Mouse (Mus musculus) urinary bladder, postnatal 36 days (tissue): ENCODE measurements around the gene Lrrc41.
A peak's percentile ranks its signal among the peaks of the same experiment; 100 is the strongest.

ENCODE experiments used
- DNase-seq, 2 experiments: peaks; one replicate each; pipeline ENCODE4 v3.0.0; 2022; ENCODE audit warnings: low spot score in 2 of 2, mixed read lengths in 1 of 2

Gene Lrrc41

DNA sequence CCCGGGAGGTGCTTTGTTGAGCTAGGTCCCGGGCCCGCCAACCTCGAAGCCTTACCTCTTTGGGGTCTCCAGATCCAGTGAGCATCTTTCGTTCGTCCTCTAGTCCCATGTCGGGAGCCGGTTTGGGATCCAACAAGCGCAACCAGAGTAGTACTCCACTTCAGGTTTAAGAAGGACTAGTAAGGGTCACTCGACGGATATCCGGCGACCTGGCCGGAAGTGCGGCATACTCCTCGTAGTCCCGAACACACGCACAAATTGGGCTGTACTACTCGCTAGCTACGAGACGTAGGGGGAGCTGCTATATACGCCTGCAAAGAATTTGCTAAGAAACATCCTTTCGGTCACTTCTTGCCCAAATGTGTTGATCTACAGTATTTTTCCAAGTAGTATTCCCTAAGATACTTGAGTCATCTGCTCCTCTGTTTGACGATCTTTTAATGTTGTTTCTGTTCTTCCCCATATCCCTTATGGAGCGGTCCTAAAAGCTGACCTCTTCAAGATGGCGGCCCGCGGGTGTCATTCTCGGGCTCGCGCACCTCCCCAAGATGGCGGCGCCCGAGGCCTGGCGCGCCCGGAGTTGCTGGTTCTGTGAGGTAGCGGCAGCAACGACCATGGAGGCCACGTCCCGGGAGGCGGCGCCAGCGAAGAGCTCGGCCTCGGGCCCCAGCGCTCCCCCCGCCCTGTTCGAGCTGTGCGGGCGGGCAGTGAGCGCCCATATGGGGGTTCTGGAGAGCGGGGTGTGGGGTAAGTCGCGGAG lies at the start of gene Lrrc41, which contains the start of gene Uqcrh:
Lrrc41 (plus strand) TSS at position 409 of the 760 bp plus-strand sequence.
Uqcrh (minus strand) TSS at position 211 of the 760 bp plus-strand sequence.
- peak; percentile 89 to 95 for DNase-seq

DNA sequence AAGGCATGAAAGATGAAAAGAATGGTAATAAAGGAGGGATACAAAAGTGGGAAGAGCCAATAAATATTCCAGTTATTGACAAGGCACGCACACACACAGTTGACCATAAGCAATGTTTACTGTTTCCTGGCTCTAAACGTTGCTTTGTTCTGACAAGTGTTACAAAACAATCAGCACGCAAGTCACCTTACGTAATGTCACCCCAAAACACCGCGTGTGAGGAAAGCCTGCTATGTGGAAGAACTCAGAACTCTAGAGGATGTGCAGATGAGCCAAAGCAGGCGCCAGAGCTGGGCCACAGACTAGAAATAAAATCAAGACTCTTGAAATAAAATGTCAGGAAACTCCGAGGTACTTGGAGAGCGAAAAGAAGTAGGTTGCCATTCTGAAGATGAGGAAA lies 42.2 kb upstream of the Lrrc41 start:
- DNase-seq = no peak

DNA sequence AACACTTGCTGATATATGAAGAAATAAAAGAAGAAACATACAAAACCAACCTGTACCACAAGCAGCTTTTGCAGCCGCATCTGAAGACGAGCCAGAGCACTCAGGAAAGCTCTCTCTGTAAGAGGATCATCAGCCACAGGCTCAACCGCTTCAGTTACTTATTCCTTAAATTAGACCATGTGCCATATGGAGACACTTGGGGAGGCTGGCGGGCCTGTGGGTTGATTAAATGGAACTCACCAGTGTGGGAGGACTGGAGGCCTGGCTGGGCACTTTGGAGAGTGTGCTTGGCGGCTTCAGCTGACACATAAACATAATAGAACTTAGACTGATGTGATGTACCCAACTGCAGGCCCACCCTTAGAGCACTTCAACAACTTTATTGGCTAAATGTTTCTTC lies 41.7 kb upstream of the Lrrc41 start:
- no peak for DNase-seq

DNA sequence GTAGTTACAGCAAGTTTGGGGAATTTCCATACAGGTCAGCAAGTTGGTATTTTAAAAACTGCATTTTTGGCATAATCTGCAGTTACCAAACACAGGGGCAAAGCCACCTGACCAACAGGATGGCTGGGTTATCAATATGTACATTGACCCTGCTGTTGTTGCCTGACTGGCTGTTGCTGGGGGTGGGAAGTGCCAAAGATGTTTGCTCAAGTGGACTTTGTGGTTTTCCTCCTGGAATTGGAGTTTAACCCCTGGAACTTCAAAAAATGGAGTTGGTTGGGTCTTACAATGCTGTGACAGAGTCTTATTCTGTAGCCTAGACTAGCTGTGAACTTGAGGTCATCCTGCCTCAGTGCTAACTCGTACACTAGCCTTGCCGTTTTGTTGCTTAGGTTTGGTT lies 34.6 kb upstream of the Lrrc41 start:
- no peak for DNase-seq

DNA sequence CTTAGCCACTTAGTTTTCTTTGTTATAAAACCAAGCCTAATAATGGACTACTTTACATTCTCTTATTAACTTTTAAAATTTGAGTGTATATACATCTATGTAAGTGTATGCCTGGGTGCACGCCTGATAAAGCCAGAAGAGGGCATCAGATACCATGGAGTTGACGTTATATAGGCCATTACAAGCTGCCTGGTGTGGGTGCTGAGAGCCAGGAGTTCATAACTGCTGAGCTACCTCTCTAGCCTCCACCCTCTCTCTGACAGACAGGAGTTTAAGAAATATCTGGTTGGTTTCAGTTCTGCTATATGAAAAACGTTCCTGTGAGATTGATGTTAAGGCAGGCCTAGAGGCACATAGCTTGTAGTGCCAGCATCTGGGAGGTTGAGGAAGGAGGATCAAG lies 32.9 kb upstream of the Lrrc41 start:
- DNase-seq = no peak

DNA sequence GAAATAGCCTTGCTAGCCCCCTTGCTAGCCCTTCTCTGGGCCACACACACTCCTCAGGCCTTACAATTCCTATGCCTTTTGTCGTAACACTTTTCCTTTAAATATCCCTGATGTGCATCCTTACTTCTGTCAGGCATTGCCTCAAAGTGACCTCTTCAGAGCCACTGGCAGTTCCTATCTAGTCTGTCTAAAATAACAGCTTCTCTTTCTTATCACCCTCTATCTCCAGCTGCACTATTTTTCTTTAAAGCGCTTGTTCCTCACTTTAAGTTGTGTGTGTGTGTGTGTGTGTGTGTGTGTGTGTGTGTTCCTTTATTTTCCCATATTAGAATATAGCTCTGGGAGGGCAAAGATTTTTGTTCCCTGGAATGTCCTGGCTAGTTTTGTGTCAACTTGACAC lies 28.5 kb upstream of the Lrrc41 start:
- no peak for DNase-seq

DNA sequence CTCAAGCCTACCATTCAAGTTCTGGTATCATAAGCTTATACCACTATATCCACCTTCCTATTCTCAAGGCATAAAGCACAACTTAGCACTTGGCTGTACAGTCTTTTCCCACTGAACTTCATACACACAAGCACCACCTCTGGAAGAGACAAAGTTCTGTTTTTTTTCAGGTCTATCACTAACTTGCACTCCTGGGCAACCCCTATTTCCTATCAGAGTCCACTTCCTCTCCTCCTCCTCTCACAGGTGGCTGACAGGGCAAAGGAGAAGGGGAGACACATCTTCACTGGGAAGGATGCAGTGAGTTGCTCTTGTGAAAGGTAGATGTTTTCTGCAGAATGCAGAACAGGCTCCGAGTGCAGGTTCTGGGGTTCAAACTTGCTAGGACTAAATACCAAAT lies 27.4 kb upstream of the Lrrc41 start:
- no peak for DNase-seq

DNA sequence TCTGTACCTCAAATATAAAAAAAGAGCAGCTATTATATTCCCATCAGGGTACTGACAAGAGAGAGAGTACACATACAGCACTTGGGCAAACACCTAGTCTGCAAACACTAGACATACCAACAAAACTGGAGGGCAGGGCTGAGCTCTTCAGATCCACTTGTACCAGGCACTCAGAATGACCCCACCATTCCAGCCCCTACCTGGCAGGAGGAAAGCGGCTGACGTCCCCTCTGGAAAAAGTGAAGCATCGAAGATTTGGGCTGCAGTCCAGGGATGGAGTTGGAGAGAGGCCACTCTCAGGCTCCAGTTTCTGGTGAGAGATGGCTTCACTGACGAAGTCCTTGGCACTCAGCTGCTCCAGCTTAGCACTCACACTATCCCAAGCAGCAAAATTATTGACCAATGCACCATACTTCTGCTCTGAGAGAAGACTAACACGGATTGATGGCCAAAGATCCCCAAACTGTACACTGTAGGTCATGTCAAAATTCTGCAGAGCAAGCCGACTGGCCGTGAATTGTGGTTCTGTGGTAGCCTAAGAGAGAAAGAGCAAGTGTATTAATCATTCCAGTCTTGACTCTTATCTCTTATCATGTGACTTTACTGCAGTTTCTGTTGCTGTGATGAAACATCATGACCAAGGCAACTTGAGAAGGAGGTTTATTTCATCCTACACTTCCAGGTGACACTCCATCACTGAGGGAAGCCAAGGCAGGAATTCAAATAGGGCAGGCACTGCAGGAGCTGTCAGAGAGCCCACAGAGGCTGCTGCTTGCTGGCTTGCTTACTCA lies 26.7 kb upstream of the Lrrc41 start:
- DNase-seq = peak in 1 of 2 experiments; percentile 7

DNA sequence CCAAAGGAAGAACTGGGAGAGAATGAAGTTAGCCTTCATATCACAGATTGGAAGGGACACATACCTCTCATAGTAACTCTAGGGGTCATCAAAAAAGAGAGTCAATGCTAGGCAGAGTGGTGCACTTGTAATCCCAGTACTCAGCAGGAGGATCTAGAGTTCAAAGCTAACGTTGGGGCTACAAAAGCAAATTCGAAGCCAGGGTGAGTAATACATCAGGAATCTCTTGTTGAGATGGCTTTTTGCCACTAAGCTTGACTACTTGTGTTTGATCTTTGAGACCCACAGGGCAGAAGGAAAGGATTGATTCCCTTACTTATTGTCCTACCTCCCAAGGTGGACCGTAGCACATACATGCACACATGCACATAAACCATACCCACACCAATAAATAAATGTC lies 25.9 kb upstream of the Lrrc41 start:
- DNase-seq = no peak

DNA sequence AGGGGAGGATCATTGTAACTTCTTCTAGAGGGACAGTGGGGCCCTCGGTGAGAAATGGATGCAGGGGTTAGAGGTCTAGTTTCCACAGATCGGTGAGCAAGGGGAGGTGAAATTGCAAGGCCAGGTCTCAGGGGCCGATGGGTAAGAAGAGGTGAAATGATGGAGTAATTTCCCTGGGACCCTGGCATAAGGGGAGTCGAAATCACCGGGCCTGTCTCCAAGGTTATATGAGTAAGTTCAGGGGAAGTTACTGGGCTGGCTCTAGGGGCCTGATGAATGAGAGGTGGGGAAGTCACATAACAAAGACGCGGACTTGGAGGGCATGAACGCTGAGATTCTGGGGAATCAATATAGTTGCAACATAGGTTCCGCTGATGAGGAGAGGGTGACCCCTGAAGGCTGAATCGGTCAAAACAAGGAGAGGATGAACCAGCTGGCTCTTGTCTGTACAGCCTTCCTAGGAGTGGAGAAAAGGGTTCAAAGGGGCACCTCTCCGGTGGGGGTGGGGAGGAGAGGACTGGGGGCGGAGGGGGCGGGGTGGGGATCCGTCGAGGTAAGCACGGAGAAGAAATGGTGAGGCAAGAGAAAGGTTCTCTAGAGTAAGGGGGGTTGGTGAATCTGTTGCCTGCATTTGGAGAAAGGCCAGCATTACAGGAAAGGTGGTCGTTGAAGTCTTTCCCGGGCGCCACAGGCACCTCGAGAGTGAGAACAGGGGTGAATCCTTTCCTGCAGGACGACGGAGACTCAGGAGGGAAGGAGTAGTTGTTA lies 22.4 kb upstream of the Lrrc41 start:
- DNase-seq = peak in 1 of 2 experiments; percentile 24

DNA sequence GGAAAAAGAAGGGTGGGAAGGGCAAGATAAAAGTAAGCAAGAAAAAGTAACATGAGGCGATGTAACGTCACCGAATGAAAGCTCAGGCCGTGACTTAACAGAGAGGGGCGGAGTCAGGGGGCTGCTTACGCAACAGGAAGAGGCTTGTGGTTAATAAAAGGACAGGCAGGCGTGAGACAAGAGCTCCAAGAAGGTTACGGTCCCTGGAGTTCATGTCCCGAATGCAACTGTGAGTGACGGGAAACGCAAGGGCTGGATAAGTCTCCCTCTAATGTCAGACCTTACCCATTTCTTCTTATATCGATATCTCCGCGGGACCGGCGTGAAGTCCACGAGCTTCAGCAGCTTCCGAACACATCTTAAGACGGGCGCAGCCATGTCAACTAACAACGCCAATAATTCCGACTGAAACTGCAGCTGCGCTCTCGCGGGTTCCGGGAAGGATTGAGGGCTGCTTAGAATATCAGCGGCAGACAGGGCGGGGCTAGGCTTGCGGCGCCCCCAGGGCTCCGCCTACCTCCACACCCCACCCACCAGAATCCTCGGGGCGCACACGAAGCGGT lies 21.6 kb upstream of the Lrrc41 start, which contains the start of gene Nsun4:
Nsun4 (minus strand) TSS at position 478 of the 563 bp plus-strand sequence.
- peak; percentile 84 to 91 for DNase-seq

DNA sequence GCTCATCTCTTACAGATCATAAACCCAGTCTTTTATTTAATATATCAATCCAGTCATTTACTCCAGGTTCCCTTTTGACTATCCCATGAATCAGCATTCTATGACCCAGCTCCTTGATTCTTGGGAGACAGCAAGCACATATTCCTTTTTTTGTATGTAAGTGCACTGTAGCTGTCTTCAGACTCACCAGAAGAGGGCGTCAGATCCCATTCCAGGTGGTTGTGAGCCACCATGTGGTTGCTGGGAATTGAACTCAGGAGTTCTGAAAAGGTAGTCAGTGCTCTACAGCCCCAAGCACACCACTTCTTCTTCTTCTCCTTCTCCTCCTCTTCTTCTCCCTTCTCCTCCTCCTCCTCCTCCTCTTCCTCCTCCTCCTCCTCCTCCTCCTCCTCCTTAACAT lies 17.5 kb upstream of the Lrrc41 start:
- no peak for DNase-seq

DNA sequence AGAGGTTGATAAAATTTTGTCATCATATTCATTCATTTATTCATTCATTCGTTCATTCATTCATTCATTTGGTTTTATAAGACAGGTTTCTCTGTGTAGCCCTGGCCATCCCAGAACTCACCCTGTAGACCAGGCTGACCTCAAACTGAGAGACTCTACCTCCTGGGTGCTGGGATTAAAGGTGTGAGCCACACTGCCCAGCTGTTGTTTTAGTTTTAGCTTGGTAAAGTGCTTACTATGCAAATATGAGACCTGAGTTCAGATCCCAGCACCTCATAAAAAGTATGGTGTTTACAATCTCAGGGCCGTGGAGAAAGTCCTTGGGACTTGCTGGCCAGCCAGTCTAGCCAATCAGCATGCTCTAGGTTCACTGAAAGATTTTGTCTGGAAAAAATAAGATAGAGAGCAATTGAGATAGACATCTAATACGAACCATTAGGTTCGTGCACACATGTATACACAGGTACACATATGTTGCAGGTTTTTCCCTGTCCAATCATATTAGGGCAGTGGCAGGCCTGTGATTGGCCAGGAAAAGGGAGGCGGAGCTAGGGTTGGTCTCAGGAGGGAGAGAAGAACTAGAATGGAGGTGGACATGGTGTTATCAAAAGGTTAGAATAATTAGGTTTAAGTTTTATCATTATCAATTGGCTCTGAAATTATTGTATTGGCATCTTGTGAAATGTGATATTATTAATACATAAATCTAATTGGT lies 15.9 kb upstream of the Lrrc41 start:
- no peak for DNase-seq

DNA sequence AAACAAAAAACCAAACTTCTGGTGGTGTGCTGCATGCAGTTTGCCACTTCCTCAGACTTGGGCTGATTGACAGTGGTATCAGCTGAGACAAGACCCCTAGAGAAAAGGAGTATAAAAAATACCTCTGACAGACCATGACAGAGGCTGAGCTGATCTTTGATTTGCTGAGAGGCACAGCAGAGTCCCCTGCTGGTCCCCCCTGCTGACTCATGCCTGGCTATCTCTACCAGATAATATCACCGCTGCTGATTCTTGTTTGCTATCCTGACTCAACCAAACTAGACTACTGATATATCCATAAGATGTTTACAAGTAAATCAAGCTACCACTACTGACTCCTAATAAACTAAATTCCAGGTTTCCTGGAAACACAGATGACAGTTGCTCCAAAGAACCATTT lies 11.2 kb upstream of the Lrrc41 start:
- no peak for DNase-seq

DNA sequence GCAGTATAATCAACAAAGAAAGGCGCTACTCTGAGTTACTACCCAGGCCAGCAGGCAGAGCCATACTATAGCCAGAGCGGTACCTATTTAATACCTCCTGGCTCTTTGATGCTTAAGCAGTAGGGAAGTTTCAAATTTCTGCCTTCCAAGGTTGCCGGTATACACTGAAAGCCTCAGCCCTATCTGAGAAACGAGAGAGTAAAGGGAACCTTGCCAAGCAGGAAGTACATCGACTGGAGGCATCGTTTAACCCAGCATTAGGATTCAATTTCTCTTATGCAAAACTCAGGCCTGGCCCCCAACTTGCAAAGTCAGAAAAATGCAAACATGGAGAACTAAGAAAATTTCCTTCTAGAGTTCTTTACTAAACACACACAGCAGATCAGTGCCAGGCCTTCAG lies 5.0 kb upstream of the Lrrc41 start:
- DNase-seq = no peak

DNA sequence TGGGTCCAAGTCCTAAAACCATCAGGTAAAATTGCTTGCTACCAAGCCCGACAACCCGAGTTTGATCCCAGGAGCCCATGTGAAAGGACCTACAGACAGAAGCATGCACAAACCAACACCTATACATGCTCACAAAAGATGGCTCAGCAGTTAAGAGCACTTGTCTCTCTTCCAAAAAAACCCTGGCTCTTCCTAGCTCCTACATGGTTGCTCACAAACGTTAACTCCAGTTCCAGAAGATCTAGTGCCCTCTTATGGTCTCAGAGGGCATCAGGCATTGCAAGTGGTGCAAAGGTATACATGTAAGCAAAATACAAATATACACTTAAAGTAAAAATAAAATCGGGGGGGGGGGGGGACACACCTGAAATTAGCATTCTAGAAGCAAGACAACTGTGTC lies 1.9 kb upstream of the Lrrc41 start:
- no peak for DNase-seq

DNA sequence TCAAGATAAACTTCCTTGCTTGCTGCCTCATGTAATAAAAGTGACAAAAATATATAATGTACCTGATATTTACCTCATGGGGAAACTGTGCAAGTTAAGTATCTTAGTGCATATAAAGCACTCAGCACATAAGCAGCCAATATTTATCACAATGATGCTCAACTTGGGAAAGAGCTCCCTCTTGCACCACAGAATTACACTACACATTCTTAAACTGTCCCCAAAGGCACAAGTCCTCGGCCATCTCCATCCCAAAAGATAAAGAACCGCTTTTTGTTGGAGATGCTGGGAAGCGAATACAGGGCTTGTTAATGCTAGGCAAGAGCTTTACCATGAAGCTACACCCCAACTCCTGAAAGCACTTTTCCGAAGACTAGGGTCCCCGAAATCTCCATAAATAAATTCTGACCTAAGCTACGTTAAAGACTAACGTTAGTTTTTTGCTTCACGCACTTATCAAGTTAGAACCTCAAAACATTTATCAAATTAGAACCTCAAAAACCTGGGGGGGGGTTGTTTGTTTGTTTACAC lies 859 bp upstream of the Lrrc41 start:
- DNase-seq = no peak

DNA sequence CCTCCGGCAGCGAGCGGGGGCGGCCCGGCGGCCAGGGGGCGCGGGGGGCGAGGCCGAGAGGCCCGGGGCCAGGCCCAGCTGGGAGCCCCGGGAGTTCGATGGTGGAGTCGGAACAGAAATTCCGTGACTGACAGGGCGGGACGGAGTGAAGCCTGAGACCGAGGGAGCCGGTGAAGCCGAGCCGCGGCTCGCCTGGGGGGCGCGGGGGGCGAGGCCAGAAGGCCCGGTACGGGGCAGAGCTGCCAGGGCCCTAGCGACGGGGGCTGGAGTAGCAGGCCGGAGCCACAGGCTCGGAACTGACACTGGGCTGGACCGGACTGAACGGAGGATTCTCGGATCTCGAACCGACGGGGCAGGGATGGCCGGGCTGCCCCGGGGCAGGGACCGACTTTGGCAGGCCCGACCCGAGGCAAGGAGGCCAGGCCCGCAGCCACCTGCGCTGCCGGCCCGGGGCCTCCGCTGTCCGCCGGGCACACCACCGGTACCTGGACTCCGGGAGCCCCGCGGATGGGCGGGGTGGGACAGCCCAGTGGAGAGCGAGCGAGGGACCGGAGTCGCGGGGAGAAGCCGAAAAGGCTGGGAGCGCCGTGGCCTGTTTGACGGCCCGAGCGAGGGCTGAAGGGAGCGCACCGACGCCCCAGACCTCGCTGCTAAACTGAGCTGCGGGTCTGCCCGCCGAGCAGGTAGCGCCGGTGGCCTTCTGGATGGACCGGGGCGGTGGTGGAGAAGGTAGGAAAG lies 731 bp downstream of the Lrrc41 start:
- DNase-seq = peak; percentile 64 to 68

DNA sequence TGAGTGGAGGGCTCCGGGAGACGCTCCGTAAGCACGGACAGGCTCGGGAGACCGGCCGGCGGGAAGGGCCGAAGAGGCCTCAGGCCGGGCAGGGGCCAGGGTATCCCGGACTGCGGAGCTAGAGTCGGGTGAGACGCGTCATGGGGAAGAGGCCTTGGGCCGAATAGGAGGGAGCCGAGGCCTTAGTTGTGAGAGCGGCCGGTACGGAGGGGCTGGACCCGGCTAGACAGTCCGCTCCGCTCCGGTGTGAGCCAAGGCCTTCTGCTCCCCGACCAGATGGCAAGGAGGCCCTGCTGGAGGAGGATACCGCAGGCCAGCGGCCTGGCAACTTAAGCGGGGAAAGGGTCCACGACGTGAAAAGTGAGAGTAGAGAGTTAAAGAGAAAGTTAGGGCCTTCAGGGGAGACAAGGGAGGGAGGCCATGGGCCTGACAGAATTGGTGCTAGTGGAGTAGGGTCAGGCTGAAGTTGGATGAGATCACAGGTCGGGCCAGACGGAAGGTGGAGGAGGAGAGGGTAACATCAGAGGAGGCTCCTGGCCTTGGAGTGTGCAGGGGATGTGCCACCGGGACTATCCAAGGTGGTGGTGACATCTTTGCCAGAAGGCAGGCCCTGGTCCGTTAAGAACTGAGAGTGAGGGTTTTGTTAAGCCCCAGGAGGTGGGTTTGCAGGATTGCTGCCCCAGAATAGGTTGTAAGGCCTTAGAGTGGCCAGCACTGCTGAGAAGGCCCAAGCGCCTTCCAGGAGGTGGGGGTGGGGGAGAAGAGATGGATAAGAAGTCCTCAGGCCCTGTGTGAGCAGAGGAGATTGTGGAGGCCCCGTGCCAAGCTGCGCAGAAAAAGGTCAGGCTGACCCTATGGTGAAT lies 1.5 kb downstream of the Lrrc41 start:
- peak; percentile 34 to 48 for DNase-seq
